ENCODE assay signal across 11 mouse cellular contexts in the genomic region with DNA sequence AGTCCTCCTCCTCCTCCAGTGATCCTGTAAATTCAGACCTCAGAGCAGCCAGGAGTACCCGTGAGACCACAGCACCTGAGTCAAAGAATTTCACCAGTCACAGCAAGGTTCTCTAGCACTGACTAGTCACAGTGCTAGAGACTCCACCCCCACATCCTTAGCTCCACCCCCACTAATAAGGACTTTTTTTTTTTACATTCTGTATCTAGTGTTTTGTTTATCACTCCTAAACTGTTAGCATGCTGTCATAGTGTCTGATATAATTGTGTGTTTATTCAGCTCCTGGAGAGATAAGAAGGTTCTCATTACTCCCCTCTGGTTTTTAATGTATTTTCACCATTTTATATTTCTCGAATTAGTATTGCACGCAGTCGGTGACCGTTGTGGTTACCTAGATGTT.
"Had no signal": no experiment of that assay in that cellular context is flagged by ENCODE, and none has a peak within 500 bp of the region (broad histone marks: within the 10 kb centered on the region; RNA-seq: fewer than 3 reads in every experiment).

No protein-coding gene starts in this region.

- H3K36me3 ChIP-seq: midbrain, embryonic 13.5 days had no signal

- H3K9ac ChIP-seq: liver, embryonic 14.5 days; liver, postnatal 0 days; lung, embryonic 14.5 days; midbrain, embryonic 13.5 days had no signal

- H3K4me3 ChIP-seq: megakaryocyte, embryonic 14.5 days; midbrain, embryonic 13.5 days had no signal

- H3K9me3 ChIP-seq: midbrain, embryonic 13.5 days had no signal

- H3K27ac ChIP-seq: layer of hippocampus, adult 2 months; liver, embryonic 14.5 days; macrophage; midbrain, embryonic 13.5 days; stomach, postnatal 0 days had no signal

- H3K27me3 ChIP-seq: megakaryocyte, embryonic 14.5 days; midbrain, embryonic 13.5 days had no signal

- DNase-seq: kidney, adult 18-20 months; kidney, adult 9 months; layer of hippocampus, adult 9-11 months; liver, postnatal 0 days had no signal
